Mouse (Mus musculus) midbrain, embryonic 11.5 days (tissue): Measurements from ENCODE around the gene Trp63. TPM values are rescaled to one million over a fixed set of nuclear protein-coding genes. Genes with fewer than 3 reads are reported as not detected.
"Not testable (repeated sequence)": the region's sequence is repeated elsewhere in the genome, so short reads cannot be mapped to it uniquely, and the experiment has no call there.

Experiments
- ATAC-seq: fragments of 200-750 bp; cut with Nextera tagmentation; 2 replicates; pipeline ENCODE4 v1.8.0; 2017; ENCODE audit warnings: moderate TSS enrichment, moderate library complexity; ENCODE audit not compliant: low FRiP score
- DNase-seq: peaks from one replicate; pipeline ENCODE4 v3.0.0; 2015; ENCODE audit warnings: low spot score; ENCODE audit errors: missing footprints
- H3K27ac ChIP-seq: fragments of 300-500 bp; sonication (generic); 2 replicates; pipeline ENCODE4 v1.5.1; 2014; ENCODE audit warnings: low read depth, low read length
- H3K27me3 ChIP-seq: fragments of 300-500 bp; sonication (generic); 2 replicates; pipeline ENCODE4 v1.6.1; 2014; ENCODE audit warnings: mild to moderate bottlenecking, low read length, moderate library complexity, mixed read lengths; ENCODE audit not compliant: control insufficient read depth, insufficient read depth
- H3K36me3 ChIP-seq: fragments of 300-500 bp; sonication (generic); 2 replicates; pipeline ENCODE4 v1.6.1; 2014; ENCODE audit warnings: mild to moderate bottlenecking, low read length, moderate library complexity, mixed read lengths; ENCODE audit not compliant: control insufficient read depth, insufficient read depth
- H3K4me1 ChIP-seq: fragments of 300-500 bp; sonication (generic); 2 replicates; pipeline ENCODE4 v1.6.1; 2014; ENCODE audit warnings: low read length; ENCODE audit not compliant: control insufficient read depth, insufficient read depth
- H3K4me2 ChIP-seq: fragments of 300-500 bp; sonication (generic); 2 replicates; pipeline ENCODE4 v1.6.1; 2014; ENCODE audit warnings: mild to moderate bottlenecking, moderate library complexity
- H3K4me3 ChIP-seq: fragments of 300-500 bp; sonication (generic); 2 replicates; pipeline ENCODE4 v1.5.1; 2014; ENCODE audit warnings: low read depth, low read length
- H3K9ac ChIP-seq: fragments of 300-500 bp; sonication (generic); 2 replicates; pipeline ENCODE4 v1.6.1; 2014; ENCODE audit warnings: low read length
- H3K9me3 ChIP-seq: fragments of 300-500 bp; sonication (generic); 2 replicates; pipeline ENCODE4 v1.6.1; 2016; ENCODE audit warnings: low read length; ENCODE audit not compliant: control insufficient read depth
- WGBS: fragments of 180-500 bp; shearing (Covaris S2); extraction: QIAGEN DNeasy Blood & Tissue Kit; methylation state at CpG from one replicate; pipeline ENCODE4 v1.1.7; 2014; 5-methylcytosine and 5-hydroxymethylcytosine counted together
- polyA plus RNA-seq: library from polyadenylated mRNA; unstranded; fragments of >200 nt; fragmentation: Nextera tagmentation; extraction: Ambion mirVana; gene quantifications from 2 replicates; pipeline ENCODE4 v1.2.1, GENCODE M21; 2014

Trp63 gene
- 2.1 and 2.4 TPM in 2 replicates for polyA plus RNA-seq

DNA sequence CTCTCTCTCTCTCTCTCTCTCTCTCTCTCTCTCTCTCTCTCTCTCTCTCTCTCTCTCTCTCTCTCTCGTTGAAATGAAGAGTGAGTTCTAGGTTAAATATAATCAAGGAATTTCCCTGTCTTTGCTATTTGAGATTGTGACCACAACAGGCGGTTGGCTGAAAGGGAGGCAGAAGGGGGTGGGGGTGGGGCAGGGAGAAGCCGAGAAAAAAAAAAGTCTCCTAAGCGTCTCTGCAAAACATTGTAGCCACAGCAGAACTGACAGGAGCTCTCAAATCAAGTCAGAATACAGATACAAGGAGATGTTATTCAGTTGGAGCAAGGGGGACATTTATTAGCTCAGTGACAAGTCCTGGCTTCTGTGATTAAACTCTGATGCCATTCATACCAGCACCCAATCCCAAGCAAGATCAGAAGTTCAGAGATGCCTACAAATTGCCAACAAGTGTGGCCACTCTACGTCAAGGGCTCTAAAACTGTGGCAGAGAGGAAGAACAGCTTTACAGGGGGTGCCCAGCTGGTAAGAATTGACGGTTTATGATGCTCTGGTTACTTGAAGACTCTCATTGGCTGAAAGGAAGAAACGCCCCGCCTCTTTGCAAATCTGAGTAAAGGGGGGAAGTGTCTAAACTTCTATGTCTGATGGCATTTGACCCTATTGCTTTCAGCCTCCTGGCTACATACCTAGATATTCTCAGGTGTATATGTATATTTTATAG is at the start of gene Trp63:
Trp63 (plus strand) TSS at position 233 of the 718 bp plus-strand sequence.
- no peaks in the 10 kb centered on the region for H3K27me3 ChIP-seq
- ATAC-seq (no peak), DNase-seq (no peak)
- H3K27ac ChIP-seq: no peak within 1 kb of the TSS
- no peaks in the 10 kb centered on the region for H3K9me3 ChIP-seq
- no peaks in the 10 kb centered on the region for H3K4me1 ChIP-seq
- H3K36me3 ChIP-seq: no peaks in the 10 kb centered on the region
- no peak within 1 kb of the TSS for H3K4me2 ChIP-seq
- WGBS: 38% methylated on average over 8 of the region's 8 CpGs
- H3K9ac ChIP-seq: no peak within 1 kb of the TSS
- H3K4me3 ChIP-seq: no peak within 1 kb of the TSS

- not testable (repeated sequence) for H3K27me3 ChIP-seq, H3K27ac ChIP-seq, H3K4me3 ChIP-seq, H3K9ac ChIP-seq, H3K4me1 ChIP-seq, H3K36me3 ChIP-seq, ATAC-seq, H3K4me2 ChIP-seq, DNase-seq, H3K9me3 ChIP-seq
- 81% methylated on average over 4 of the region's 4 CpGs for WGBS
Observed at GRCm38 (mm10) chr16:25644716-25645115, 38.8 kb upstream of the Trp63 start.

- Histone ChIP-seq H3K4me2 (no peak overlapping the region), H3K9me3 (no peaks in the 10 kb centered on the region), H3K27me3 (no peaks in the 10 kb centered on the region), H3K36me3 (no peaks in the 10 kb centered on the region), H3K4me3 (no peak overlapping the region), H3K9ac (no peak overlapping the region), H3K27ac (no peak overlapping the region), H3K4me1 (no peaks in the 10 kb centered on the region)
- DNase-seq (no peak), ATAC-seq (no peak)
- 83% methylated on average over 9 of the region's 9 CpGs for WGBS
Observed at GRCm38 (mm10) chr16:25660510-25661235, 22.9 kb upstream of the Trp63 start.

DNA sequence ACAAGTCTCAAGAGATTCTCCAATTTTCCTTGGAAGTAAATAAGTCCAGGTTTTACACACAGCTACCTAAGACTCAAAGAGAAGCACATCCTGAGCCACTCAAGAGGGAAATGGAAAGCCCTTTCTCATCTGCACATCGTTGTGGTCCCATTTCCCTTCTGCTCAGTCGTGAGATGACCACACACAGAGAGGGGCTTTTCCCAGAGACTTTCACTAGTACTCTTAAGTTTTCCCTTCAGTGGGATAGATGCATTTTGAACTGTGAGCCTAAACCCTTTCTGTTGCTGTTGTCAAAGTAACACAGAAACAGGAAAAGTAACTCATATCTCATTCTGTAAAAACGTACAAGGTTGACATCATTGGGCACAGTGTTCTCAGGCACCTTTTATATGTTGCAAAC is 20.4 kb upstream of the Trp63 start:
- DNase-seq (no peak), ATAC-seq (no peak)
- WGBS: 76% methylated on average over 3 of the region's 3 CpGs
- Histone ChIP-seq H3K9me3 (no peaks in the 10 kb centered on the region), H3K4me3 (no peak overlapping the region), H3K4me2 (no peak overlapping the region), H3K36me3 (no peaks in the 10 kb centered on the region), H3K27ac (no peak overlapping the region), H3K4me1 (no peaks in the 10 kb centered on the region), H3K27me3 (no peaks in the 10 kb centered on the region), H3K9ac (no peak overlapping the region)

GRCm38 (mm10) chr16:25673861-25674440 is 9.6 kb upstream of the Trp63 start:
- H3K4me1 ChIP-seq: no peaks in the 10 kb centered on the region
- WGBS: 87% methylated on average over 5 of the region's 5 CpGs

GRCm38 (mm10) chr16:25680369-25680768 is 3.2 kb upstream of the Trp63 start:
- H3K27ac ChIP-seq: no peak overlapping the region
- no peaks in the 10 kb centered on the region for H3K4me1 ChIP-seq
- H3K36me3 ChIP-seq: no peaks in the 10 kb centered on the region
- no peak overlapping the region for H3K4me3 ChIP-seq
- H3K9me3 ChIP-seq: no peaks in the 10 kb centered on the region
- H3K9ac ChIP-seq: no peak overlapping the region
- ATAC-seq (no peak), DNase-seq (no peak)
- 77% methylated on average over 5 of the region's 5 CpGs for WGBS
- H3K27me3 ChIP-seq: no peaks in the 10 kb centered on the region
- no peak overlapping the region for H3K4me2 ChIP-seq

More at GRCm38 (mm10) chr16:25673861-25674440, 9.6 kb upstream of the Trp63 start:
- Histone ChIP-seq H3K4me2 (no peak overlapping the region), H3K9me3 (no peaks in the 10 kb centered on the region), H3K9ac (no peak overlapping the region), H3K36me3 (no peaks in the 10 kb centered on the region), H3K27ac (no peak overlapping the region), H3K4me3 (no peak overlapping the region), H3K27me3 (no peaks in the 10 kb centered on the region)
- DNase-seq (no peak), ATAC-seq (no peak)

GRCm38 (mm10) chr16:25682533-25682932 is 1.0 kb upstream of the Trp63 start:
- H3K9ac ChIP-seq: no peak overlapping the region
- no peaks in the 10 kb centered on the region for H3K27me3 ChIP-seq
- H3K4me3 ChIP-seq: no peak overlapping the region
- no peaks in the 10 kb centered on the region for H3K9me3 ChIP-seq
- H3K4me2 ChIP-seq: no peak overlapping the region
- H3K36me3 ChIP-seq: no peaks in the 10 kb centered on the region
- DNase-seq (no peak), ATAC-seq (no peak)
- no peaks in the 10 kb centered on the region for H3K4me1 ChIP-seq
- H3K27ac ChIP-seq: no peak overlapping the region
- WGBS: 70% methylated on average over 4 of the region's 4 CpGs

- ATAC-seq: no peak
- Histone ChIP-seq H3K9me3 (no peaks in the 10 kb centered on the region), H3K4me3 (no peak overlapping the region), H3K27ac (no peak overlapping the region), H3K9ac (no peak overlapping the region), H3K4me2 (no peak overlapping the region), H3K27me3 (no peaks in the 10 kb centered on the region), H3K36me3 (no peaks in the 10 kb centered on the region), H3K4me1 (no peaks in the 10 kb centered on the region)
- 75% methylated on average over 2 of the region's 2 CpGs for WGBS
- DNase-seq: no peak
Observed at GRCm38 (mm10) chr16:25684572-25684971, 1.0 kb downstream of the Trp63 start.

DNA sequence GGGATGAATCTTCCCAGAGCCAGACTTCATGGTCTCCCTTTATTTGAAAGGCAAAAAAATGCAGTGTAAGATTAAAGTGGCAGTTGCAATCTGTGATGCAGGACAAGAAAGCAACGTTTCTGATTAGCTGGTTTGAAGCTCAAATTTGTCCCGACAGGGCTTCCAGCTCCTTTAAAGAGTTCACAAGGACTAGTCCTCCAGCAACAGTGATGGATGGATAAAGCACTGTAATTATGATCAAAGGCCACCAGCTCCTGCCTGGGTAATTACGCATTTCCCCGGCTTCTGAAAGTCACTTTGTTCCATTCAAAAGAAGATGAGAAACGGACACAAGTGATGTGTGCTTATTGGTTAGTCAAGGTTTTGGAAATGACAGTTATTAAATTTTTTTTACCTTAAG is 7.0 kb downstream of the Trp63 start:
- ATAC-seq (no peak), DNase-seq (no peak)
- WGBS: 50% methylated on average over 5 of the region's 5 CpGs
- H3K9me3 ChIP-seq: no peaks in the 10 kb centered on the region
- H3K27ac ChIP-seq: no peak overlapping the region
- no peaks in the 10 kb centered on the region for H3K4me1 ChIP-seq
- no peak overlapping the region for H3K9ac ChIP-seq
- no peak overlapping the region for H3K4me2 ChIP-seq
- no peaks in the 10 kb centered on the region for H3K36me3 ChIP-seq
- no peak overlapping the region for H3K4me3 ChIP-seq
- no peaks in the 10 kb centered on the region for H3K27me3 ChIP-seq
